11 mouse cellular contexts compared by ENCODE assay signal in the genomic region with DNA sequence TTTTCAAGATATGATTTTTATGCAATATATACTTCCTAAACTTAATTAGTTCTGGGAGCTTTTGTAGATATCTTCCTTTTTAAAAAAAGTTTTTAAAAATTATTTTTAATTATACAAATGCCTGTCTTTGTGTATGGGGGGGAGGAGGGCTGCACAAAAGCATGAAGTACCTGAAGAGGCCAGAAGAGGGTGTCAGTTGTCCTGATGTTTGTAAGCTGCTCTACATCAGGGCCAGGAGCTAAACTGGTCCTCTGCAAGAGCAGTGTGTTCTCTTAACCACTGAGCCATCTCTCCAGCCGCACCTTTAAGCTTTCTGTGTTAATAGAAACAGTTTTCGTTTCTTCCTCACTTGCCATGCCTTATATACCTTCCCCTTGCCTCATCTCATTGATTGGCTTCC. TPM values are rescaled to one million over a fixed set of nuclear protein-coding genes. Genes with fewer than 3 reads are reported as not detected.
A peak's percentile ranks its signal among the peaks of the same experiment; 100 is the strongest.
DNase-seq lines count a peak whose midpoint lies in the region; ATAC-seq and TF ChIP-seq lines count a peak whose summit lies in the region.
"Had no signal": no experiment of that assay in that cellular context is flagged by ENCODE, and none has a peak within 500 bp of the region (broad histone marks: within the 10 kb centered on the region; RNA-seq: fewer than 3 reads in every experiment).

No protein-coding gene starts in this region.

- no peaks in the 10 kb centered on the region for H3K27me3 ChIP-seq in hindbrain, embryonic 11.5 days (ENCODE audit: control insufficient read depth, insufficient read depth, low read length)
- H3K27me3 ChIP-seq in hindbrain, embryonic 16.5 days (replicated peaks; ENCODE audit: control insufficient read depth, insufficient read depth, low read length), result no peaks in the 10 kb centered on the region
- H3K27me3 ChIP-seq in lung, embryonic 14.5 days (ENCODE audit: insufficient read depth, low read length), result no peaks in the 10 kb centered on the region
- H3K27me3 ChIP-seq: forebrain, embryonic 15.5 days; neural tube, embryonic 13.5 days had no signal

- H3K36me3 ChIP-seq in hindbrain, embryonic 11.5 days (ENCODE audit: control insufficient read depth, insufficient read depth, low read length), result no peaks in the 10 kb centered on the region
- H3K36me3 ChIP-seq in hindbrain, embryonic 16.5 days (ENCODE audit: control insufficient read depth, insufficient read depth, low read length), result no peaks in the 10 kb centered on the region
- H3K36me3 ChIP-seq in lung, embryonic 14.5 days (ENCODE audit: insufficient read depth), result no peaks in the 10 kb centered on the region
- H3K36me3 ChIP-seq: forebrain, embryonic 15.5 days; neural tube, embryonic 13.5 days had no signal

- no peak overlapping the region for H3K4me3 ChIP-seq in hindbrain, embryonic 11.5 days (ENCODE audit: low read depth, low read length)
- H3K4me3 ChIP-seq in hindbrain, embryonic 16.5 days (ENCODE audit: low read length), result no peak overlapping the region
- no peak overlapping the region for H3K4me3 ChIP-seq in lung, embryonic 14.5 days (ENCODE audit: low read depth, low read length)
- H3K4me3 ChIP-seq: forebrain, embryonic 15.5 days; neural tube, embryonic 13.5 days had no signal

- no peak overlapping the region for H3K9ac ChIP-seq in hindbrain, embryonic 11.5 days (ENCODE audit: low read depth, low read length)
- H3K9ac ChIP-seq in hindbrain, embryonic 16.5 days (ENCODE audit: low read depth, low read length), result no peak overlapping the region
- no peak overlapping the region for H3K9ac ChIP-seq in lung, embryonic 14.5 days
- H3K9ac ChIP-seq: forebrain, embryonic 15.5 days; neural tube, embryonic 13.5 days had no signal

- H3K4me1 ChIP-seq in hindbrain, embryonic 11.5 days (replicated peaks; ENCODE audit: control insufficient read depth, insufficient read depth, low read length), result no peaks in the 10 kb centered on the region
- peaks cover 2% of the 10 kb centered on the region; the same call in 1 of the 2 replicates for H3K4me1 ChIP-seq in hindbrain, embryonic 16.5 days (ENCODE audit: control insufficient read depth, insufficient read depth, low read depth, low read length)
- H3K4me1 ChIP-seq in lung, embryonic 14.5 days (ENCODE audit: insufficient read depth), result 0 out of 2 replicates have a peak, but pooled peaks cover 2% of the 10 kb centered on the region
- H3K4me1 ChIP-seq: forebrain, embryonic 15.5 days had no signal

- H3K27ac ChIP-seq in hindbrain, embryonic 11.5 days (ENCODE audit: low read depth, low read length), result no peak overlapping the region
- no peak overlapping the region for H3K27ac ChIP-seq in hindbrain, embryonic 16.5 days (ENCODE audit: low read depth, low read length)
- no peak overlapping the region for H3K27ac ChIP-seq in lung, embryonic 14.5 days (ENCODE audit: low read depth)
- H3K27ac ChIP-seq: forebrain, embryonic 15.5 days; neural tube, embryonic 13.5 days had no signal

- ATAC-seq in hindbrain, embryonic 11.5 days (ENCODE audit: low FRiP score), result no peak
- ATAC-seq in hindbrain, embryonic 16.5 days, result no peak
- ATAC-seq in lung, embryonic 14.5 days (ENCODE audit: insufficient read depth), result no peak
- ATAC-seq: forebrain, embryonic 15.5 days had no signal

- H3K4me2 ChIP-seq in hindbrain, embryonic 11.5 days (replicated peaks; ENCODE audit: low read depth, low read length), result no peak overlapping the region
- no peak overlapping the region for H3K4me2 ChIP-seq in hindbrain, embryonic 16.5 days (ENCODE audit: low read length)
- no peak overlapping the region for H3K4me2 ChIP-seq in lung, embryonic 14.5 days
- H3K4me2 ChIP-seq: forebrain, embryonic 15.5 days; neural tube, embryonic 13.5 days had no signal

- 62% methylated on average over 2 of the region's 2 CpGs for WGBS in hindbrain, embryonic 11.5 days
- WGBS in hindbrain, embryonic 16.5 days, result 72% methylated on average over 2 of the region's 2 CpGs
- WGBS in lung, embryonic 14.5 days, result 67% methylated on average over 2 of the region's 2 CpGs

- peak; percentile 28; the same call in 1 of the 2 replicates for TF ChIP-seq CTCF in lung, embryonic 14.5 days (IDR thresholded peaks at IDR 0.05; ENCODE audit: low read depth)

- peak; percentile 14 for DNase-seq in hindbrain, embryonic 11.5 days (ENCODE audit: low spot score)
- peak; percentile 21 for DNase-seq in lung, embryonic 14.5 days
- no peak for DNase-seq in lung, postnatal 4 days
- peak; percentile 4 for DNase-seq in MEL-GATA-1-ER (ENCODE audit: extremely low read depth, low read depth)
- DNase-seq in forelimb bud, embryonic 11.5 days (ENCODE audit: low read depth, low spot score), result peak; percentile 24
- DNase-seq in ovary, postnatal 10 days (ENCODE audit: low spot score), result no peak
- DNase-seq: kidney, adult 18-20 months; right cerebral cortex, postnatal 4 days had no signal

- no peaks in the 10 kb centered on the region for H3K9me3 ChIP-seq in hindbrain, embryonic 11.5 days (ENCODE audit: control insufficient read depth, low read length)
- H3K9me3 ChIP-seq in hindbrain, embryonic 16.5 days (ENCODE audit: control insufficient read depth, low read length), result no peaks in the 10 kb centered on the region
- no peaks in the 10 kb centered on the region for H3K9me3 ChIP-seq in lung, embryonic 14.5 days (ENCODE audit: low read depth, low read length)
- H3K9me3 ChIP-seq: forebrain, embryonic 15.5 days; neural tube, embryonic 13.5 days had no signal

RNA-seq across cellular contexts. Expression of a gene that starts 2.4 kb away (rescaled TPM):
- polyA plus RNA-seq in hindbrain, embryonic 11.5 days (2014; fragmentation: Nextera tagmentation; extraction: Ambion mirVana), result 40.2 and 44.3 TPM in 2 replicates
- 7.0 and 7.9 TPM in 2 replicates for polyA plus RNA-seq in hindbrain, embryonic 16.5 days (2015; fragmentation: Nextera tagmentation; extraction: Ambion mirVana)
- polyA plus RNA-seq in lung, embryonic 14.5 days (2014; fragmentation: Nextera tagmentation; extraction: Ambion mirVana), result 74.0 and 77.5 TPM in 2 replicates

RNA-seq across cellular contexts. Expression of a gene that starts 49.5 kb away (rescaled TPM):
- polyA plus RNA-seq in hindbrain, embryonic 11.5 days (2014; fragmentation: Nextera tagmentation; extraction: Ambion mirVana), result 0.22 and 0.49 TPM in 2 replicates
- polyA plus RNA-seq in hindbrain, embryonic 16.5 days (2015; fragmentation: Nextera tagmentation; extraction: Ambion mirVana), result 0.90 and 0.98 TPM in 2 replicates
- polyA plus RNA-seq in lung, embryonic 14.5 days (2014; fragmentation: Nextera tagmentation; extraction: Ambion mirVana), result not detected in 2 replicates

RNA-seq across cellular contexts. Expression of a gene that starts 51.6 kb away (rescaled TPM):
- polyA plus RNA-seq in hindbrain, embryonic 11.5 days (2014; fragmentation: Nextera tagmentation; extraction: Ambion mirVana), result 35.9 and 36.1 TPM in 2 replicates
- polyA plus RNA-seq in hindbrain, embryonic 16.5 days (2015; fragmentation: Nextera tagmentation; extraction: Ambion mirVana), result 25.5 and 31.0 TPM in 2 replicates
- polyA plus RNA-seq in lung, embryonic 14.5 days (2014; fragmentation: Nextera tagmentation; extraction: Ambion mirVana), result 30.7 and 35.9 TPM in 2 replicates

Comparison
In these comparisons a context has a peak if more than half of its experiments do, and no peak if none do; other contexts are left out.
1. DNase-seq: peak in hindbrain, embryonic 11.5 days (single experiment), lung, embryonic 14.5 days (single experiment), MEL-GATA-1-ER (single experiment) and forelimb bud, embryonic 11.5 days (single experiment); none in lung, postnatal 4 days (0 of 2) and ovary, postnatal 10 days (single experiment).